Mouse (Mus musculus) Muller cell, postnatal 12 days (primary cell): ENCODE measurements at regions not wholly inside any gene's neighbourhood (a gene's known extent, or its start where the extent isn't known, plus 50 kb on each side); places are given as distances from the start of the nearest gene placed in this dataset.
"Not testable (repeated sequence)": the region's sequence is repeated elsewhere in the genome, so short reads cannot be mapped to it uniquely, and the experiment has no call there.

Experiments used
- DNase-seq: peaks from one replicate; pipeline ENCODE4 v3.0.0-alpha.2; 2015; ENCODE audit errors: inconsistent ontology term

DNA sequence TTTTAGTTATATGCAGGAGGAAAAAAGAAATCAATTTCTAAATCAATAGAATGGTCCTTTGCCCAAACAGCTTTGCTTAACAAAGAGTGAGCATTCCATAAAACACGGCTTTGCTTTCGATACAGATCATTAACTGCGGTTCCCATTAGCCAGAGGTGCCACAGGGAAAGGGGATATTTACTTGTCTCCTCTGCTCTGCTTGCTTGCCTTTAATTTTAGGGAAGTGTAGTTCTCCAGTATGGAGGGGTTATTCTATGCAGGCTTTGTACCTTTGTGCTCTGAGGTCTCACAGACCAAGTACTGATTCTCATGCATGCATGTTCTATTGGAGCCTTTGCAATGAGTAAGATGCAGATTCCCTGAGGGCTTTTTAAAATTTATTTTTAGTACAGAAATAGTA is 520.2 kb upstream of the Stxbp6 start:
- no peak for DNase-seq

DNA sequence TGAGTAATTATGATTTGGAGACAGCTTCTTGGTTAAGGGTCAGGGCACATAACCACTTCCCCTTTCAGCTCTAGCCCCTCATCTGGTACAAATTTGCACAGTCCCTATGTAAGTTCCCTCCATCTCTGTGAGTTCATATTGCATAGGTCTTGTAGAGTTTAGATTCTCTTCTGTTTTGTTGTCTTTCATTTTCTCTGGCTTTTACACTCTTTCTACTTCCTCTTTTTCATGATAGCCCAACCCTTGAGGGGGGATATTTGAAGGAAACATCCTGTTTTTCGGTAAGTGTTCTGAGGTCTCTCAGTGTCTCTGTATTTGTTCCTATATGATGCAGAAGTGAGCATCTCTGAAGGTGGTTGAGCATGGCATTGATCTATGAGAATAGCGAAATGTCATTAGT is 515.7 kb upstream of the Stxbp6 start:
- no peak for DNase-seq

DNA sequence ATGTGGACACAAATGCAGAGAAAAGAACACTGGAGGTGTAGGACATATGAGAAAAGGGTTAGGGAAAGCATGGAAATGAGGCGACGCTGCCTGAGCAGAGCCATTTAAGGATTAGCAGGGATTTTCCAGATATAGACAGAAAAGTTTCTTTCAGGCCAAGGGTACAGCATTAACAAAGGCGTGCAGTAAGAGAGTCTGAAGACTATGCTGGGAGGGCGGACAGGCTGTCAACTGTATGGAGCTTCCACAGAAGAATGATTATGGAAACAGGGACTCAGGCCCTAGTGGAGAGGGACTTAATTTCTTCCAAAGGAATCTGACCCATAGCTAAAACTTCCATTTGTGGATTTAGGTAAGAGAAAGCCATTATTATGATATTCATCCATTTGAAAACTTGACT is 511.3 kb upstream of the Stxbp6 start:
- DNase-seq, result no peak

DNA sequence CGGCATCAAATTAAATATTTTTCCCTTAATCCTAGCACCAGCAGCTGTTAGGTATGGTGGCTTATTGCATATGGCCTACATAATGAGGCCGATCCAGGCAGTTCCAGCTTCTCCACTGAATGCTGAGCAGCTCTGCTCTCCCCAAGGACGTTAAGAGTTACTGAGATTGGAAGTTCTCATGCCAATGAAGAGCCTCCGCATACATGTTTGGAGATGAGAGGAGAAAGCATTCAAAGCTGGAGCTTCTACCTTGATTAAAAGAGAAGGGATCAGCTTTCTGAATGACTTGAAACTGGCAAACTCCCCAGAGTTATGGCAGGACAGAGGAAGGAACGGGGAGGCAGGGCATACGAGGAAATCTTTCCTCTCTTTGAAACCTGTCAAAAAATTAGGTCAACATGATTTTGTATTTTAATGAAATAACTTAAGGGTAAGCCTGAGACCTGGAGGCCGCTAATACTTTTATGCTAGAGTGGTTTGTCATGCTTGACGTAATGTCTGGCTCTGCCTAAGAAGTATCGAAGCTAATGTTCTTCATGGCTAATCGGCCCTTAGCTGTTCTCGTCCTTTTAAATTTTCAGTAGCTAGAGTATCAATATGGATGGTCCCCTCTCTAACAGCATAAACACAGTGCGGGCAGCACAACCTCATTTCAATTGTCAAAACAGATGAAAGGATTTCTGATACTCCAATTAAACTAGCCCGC is 489.0 kb upstream of the Stxbp6 start:
- DNase-seq, result no peak

DNA sequence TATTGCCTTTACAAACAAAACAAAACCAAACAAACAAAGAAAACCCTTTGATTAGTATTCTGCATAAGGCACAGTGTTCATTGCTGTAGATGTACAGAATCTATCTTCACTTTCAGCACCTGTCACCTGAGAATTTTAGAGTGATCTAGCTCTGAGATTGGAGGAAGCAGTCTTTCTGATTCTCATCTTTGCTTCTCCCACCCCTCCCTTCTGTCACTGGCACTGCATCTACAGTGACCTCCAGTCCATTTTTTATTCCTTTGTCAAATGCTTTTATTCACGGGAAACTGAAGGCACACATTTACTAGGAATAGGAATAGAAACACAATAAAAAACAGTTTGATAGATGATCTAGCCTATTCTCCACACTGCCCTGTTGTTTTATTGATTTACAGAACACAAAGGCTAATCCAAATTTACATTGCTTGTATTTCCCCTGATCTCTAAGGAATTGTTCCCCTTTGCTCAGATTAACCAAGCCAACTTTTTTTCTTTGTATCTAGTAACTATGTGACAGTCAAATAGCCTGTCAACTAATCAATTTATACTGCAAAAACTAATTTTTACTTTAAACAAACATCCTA is 488.2 kb upstream of the Stxbp6 start:
- DNase-seq, result no peak

DNA sequence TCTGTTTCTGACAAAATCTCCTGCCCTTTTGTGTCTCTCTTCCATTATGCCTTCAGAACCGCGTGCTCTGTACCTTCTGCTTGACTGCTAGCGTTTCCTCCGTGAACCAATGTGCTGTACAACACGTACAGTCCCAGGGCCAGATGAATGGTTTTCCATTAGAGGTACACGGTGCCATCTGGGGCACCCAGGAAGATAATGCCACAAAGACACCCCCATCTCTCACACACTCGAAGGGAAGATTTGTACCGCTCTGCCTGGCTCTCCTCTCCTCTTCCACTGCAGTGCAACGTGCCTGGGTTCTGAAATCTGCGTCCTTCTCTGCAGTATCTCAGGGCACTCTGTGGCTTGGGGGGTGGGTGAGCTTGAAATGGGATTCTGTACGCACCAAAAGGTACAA is 487.4 kb upstream of the Stxbp6 start:
- no peak for DNase-seq

DNA sequence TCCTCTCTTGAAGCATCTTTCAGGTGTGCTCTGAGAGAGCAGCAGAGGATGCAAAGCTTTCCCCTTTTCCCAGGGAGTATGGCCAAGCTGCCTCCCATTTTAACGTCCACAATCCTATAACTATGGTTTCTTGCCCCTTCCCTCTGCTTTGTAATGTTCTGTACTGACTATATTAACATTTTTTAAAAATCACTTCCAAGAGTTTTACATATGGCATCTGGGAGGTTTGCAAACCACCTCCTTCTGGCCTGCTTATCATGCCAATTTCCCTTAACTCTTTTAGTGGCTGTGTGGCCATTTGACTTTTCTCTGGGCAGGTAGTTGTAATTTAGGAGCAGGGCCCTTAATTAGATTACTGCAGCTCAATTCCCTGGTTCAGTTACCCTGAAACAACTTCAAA is 486.9 kb upstream of the Stxbp6 start:
- DNase-seq, result no peak

DNA sequence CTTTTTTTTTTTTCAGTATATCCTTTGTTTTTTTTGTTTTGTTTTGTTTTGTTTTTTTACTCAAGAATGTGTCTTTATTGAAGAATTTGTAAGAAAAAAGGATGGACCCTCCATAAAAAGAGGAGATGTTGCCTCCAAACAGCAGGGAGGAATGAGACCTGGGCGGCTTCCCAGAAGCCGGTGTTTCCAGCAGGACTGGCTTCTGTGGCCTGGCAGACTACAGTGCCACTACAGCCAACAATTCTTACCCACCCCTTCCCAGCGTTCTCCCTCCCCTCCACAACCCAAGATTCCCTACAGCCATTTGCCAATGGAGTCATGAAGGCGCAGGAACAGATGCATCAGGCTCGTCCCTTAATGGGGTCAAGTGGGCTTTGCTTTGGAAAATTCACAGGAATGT is 475.4 kb upstream of the Stxbp6 start:
- peak; percentile 28 for DNase-seq

DNA sequence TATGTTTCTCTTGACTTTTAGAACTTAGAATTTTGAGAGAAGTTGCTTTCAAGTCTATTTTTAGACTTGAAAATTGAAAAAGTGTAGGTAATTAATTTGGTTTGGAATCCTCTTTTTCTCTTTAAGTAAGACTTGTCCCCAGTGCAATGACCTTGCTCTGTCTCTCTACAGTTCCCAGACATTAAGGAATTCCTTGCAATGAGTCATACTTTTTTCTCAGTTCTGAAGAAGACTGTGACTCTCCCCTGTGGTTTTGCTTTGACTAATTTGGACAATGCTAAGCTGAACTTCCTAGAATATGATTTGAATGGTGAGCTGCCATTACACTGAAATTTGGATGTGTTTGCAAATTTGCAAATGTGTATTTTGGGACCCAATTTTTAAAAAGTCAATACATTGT is 445.0 kb upstream of the Stxbp6 start:
- peak; percentile 75 for DNase-seq

DNA sequence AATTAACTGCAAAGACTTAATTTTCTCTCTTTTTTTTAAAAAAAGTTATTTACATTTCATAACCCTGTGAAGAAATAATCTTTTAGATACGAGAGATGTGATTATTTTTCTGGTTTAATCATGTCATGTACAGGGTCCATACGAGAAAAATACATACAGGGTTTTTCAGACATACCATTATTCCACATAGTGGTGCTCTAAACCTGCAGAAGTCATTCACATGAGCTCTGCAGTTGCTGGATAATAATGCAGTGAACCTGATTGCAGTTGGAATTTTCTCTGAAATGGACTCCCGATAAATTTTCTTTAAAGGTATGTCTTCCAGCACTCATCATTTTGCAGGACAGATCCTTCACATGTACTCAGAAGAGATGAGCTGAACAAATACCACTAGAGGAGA is 439.9 kb upstream of the Stxbp6 start:
- no peak for DNase-seq

DNA sequence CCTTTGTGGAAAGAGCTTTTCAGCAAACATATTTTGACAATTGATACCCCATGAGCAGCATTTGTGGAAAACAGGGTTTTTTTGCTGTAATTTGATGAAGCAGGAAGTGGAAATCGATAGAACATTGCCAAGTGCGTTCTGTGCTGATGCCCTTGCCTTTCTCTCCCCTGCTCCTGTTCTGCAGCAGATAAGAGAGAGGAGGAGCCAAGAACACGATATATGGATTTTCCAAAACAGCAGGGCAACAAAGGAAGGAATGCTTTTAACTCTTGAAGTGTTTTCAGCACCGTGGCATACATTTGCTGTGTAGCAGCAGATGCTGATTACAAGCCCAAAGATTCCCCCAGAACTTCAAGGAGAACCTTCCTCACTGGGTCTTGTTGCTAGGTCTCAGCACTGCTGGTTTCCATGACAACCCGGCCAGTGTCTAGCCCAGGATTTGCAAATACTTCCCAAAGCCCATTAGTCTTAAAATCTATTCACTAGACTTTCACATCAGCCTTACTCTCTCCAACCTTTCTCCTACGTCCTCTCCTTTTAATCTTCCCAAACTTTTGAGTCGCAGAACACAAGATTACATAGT is 433.0 kb upstream of the Stxbp6 start:
- DNase-seq, result no peak

DNA sequence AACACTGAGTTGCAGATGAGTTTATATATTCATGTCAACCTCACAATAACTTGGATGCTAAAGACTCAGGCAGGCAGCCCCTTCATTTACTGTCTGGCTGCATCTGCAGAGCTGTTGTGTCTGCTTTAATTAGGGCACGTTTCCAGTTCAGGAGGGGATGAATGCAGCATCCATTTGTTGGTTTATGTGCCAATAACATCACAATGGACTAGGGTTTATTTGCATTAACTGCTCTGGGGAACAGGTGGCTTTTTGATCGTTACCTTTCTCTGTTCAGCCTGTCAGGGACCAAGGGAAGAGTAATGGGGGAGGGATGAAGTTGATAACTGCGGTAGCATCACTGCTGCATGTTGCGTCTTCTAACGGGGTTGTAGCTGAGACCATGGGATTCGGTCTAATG is 425.3 kb upstream of the Stxbp6 start:
- DNase-seq, result no peak

DNA sequence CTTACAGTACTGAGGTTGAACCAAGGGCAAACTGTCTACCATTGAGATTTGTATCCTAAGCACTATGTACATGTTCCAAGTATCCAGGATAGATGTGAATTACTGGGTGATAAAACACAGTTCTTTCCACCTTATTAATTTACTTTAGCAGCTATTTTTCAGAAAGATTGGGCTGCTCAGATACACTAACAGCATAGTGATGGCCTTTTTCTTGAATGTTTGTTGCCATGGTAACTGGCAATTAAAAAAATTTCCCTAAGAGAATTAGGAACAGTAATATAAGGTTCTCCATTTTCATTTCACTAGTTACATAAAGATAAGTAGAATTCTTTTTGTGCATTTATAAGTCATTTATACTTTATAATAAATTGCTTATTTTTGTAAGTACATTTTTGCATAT is 423.7 kb upstream of the Stxbp6 start:
- DNase-seq, result no peak

DNA sequence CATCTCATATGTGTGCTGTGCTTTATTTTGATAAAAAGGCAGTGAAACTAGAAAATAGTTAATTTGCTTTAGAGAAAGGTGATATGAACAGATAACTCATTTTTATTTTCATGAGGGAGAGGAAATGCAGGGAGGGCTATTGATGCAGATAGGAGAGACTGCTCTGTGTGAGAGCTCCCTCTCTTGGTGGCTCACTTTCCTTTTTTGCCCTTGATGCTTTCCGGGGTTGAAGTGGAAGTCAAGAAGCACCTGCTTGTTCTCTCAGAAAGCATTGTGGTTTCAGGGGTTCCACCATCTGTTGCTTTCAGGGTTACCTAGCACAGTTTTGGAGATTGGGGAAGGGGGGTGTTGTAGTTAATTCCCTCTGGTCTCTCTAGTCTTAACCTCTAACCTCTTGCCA is 414.5 kb upstream of the Stxbp6 start:
- no peak for DNase-seq

DNA sequence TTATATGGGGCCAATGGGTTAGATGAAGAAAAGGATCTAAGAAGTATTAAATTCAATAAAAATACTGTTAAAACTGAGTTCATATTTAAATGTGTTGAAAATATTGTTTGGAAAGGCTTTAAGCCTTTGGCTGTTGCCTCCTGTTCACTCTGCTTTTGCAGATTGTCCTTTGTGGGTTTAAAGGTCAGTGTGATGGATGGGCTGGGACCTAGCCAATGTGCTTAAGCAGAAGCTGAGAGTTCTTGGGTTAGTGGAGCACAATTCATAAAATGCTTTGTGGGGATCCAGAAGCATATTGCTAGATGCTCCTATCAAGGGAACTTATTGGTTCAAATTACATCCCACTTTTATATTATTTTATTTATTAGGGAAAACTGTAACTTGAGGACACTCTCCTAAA is 402.4 kb upstream of the Stxbp6 start:
- DNase-seq, result no peak

DNA sequence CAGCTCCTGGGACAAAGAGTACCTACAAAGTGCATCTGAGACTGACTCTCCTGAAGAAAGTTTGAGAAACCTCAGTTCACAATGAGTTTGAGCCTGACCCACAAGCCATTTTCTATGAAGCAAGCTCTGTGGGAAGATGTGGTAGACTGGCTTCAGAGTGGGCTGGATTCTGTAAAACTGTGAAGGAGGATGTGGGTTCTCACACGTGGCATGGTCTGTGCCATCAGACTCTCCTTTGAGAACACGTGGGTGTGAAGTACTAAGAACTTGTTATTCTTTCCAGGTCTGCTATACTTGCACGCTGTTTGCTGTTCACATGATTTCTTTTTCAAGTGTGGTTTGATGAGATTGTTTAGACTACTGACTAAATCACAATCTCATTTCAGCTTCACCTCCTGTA is 393.6 kb upstream of the Stxbp6 start:
- DNase-seq, result no peak

DNA sequence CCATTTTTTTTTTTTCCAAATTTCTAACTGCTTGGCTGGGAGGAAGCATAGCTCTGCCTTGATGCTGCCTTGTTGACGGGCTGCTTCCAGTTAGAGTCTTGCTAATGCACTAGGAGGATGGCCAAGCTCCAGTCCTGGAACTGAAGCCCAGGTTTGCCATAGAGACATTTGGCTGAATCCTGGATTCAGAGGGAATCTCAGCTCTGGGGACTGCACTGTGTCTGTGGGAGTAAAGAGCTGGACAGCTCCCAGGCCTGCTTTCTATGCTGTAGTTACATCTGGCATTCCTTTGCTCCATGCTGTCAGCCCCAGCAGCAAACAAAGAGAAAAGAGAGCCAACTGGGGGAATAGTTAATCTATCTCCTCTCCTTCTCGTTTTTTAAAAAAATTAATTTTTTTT is 392.5 kb upstream of the Stxbp6 start:
- DNase-seq, result peak; percentile 34

DNA sequence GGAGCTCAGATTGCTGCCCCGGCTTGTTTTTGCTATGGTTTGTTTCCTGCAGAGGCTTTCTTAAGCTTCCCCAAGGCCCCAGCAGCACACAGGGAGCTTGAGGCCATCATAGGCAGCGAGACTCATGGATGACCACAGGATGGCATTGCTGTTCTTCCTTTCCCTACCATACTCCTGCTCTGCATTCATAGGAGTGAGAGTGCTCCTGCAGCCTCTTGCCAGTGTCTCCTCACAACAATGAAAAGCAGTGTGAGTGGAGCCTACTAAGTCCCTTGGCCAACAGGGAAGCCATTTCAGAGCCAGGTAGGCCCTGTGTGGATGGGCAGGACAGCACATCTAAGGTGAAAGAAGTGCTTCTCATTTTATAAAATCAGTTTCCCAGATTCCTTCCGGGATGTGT is 391.6 kb upstream of the Stxbp6 start:
- peak; percentile 22 for DNase-seq

DNA sequence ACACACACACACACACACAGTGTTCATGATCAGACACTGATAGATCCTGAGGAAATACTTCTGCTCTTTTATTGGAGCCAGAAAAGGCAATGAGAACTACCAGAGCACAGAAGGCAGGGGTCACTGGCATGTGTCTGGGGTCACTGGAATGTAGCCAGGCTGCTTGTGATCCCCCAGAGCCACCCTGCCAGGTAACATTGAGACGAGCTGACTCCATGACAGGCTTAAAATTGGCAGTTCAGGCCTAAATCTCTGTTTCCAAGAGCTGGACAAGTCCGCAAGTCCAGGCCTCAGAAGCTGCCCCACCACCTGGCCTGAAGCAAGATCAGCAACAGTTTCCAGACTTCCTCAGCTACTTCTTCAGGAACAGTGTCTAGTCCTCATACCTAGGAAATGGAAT is 390.4 kb upstream of the Stxbp6 start:
- no peak for DNase-seq

DNA sequence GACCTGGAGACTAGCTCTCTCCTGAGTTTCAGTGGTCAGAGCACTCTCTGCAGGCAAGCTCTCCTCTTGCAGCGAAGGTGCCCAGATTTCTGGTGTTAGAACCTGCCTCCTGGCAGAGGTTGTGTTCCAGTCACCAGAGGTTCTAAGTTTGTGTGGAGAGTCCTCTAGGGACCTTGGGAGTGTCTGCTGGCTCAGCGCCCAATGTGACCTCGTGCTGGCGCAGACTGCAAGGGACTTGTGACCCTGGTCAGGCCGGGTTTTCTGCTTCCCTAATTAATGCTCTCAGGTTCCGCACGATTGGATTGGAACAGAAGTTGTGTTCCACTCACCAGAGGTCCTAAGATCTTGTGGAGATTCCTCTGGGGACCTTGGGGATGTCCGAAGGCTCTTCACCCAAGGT is 384.2 kb upstream of the Stxbp6 start:
- not testable (repeated sequence) for DNase-seq

DNA sequence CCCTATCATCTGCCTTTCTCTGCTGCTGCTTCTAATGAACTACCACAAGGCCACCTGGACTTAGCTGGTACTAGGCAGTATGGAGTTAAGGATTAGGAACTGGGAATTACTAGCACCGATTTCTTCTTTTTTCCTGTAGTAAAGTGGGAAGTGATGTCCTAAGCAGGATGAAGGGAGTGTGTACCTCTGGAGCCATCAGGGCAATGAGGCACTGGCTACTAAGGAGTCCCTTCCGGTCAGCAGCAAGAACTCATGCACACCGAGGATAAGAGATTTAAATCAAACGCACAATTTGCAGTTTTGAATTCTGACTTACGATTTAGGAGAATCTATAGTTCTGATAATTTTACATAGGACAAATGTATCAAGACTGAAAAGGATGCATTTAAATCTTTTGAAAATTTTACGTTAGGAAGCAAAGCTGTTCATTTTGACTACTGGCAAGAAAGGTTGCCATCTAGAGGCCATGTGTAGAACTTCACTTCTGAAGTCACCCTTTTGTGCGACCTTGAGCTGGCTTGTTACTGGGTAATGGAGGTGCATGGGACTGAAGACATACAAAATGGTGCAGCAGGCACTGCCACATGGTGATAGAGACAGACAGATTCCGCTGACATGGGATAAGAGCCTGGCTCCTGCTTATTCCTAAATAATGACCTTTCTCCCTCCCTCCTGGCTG is 369.1 kb upstream of the Stxbp6 start:
- peak; percentile 64 for DNase-seq

DNA sequence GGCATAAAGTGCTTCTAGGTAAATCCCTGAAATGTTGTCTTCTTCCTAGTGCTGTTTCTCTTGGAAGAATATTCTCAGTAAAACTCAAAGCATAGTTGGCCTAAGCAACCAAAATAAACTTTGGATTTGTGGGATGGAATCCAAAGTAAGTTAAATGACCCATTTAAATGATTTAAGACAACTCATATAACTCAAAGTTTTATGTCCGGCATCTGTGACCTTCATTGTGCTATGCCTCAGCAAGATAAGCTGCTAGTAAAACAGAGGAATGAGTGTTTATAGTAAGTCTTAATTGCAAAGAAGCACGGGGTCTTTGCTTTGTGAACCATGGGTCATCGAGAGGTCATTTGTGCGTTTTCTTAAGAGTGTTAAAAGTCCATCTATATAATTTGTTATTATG is 368.0 kb upstream of the Stxbp6 start:
- DNase-seq, result no peak

DNA sequence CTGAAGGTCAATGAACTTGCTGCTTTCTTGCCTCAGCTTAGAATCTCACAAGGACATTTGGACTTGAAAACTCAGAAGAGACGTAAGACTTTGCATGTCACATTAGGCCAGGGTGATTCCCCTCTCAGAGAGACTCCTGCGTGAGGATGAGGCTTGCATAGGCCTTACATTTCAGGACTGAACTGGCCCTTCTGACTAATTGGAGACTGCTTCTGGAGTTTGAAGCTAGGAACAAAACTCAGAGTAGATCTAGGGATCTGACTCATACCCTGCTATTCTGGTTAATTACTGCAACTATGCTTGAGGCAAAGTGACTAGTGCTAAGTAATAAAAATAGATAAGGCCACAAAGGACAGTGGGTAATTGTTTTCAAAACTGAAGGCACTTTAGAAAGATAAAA is 365.2 kb upstream of the Stxbp6 start:
- DNase-seq, result peak; percentile 51
